Mouse (Mus musculus) neutrophil, adult 5-6 weeks (primary cell): ENCODE results near the gene Pym1. TPM values are rescaled to one million over a fixed set of nuclear protein-coding genes. Genes with fewer than 3 reads are reported as not detected.
"Not testable (repeated sequence)": the region's sequence is repeated elsewhere in the genome, so short reads cannot be mapped to it uniquely, and the experiment has no call there.

Source experiments
- ATAC-seq: fragments of 151-379, 151-347 bp; 2 replicates; pipeline ENCODE4 v1.8.0; 2017; ENCODE audit warnings: mild to moderate bottlenecking, moderate TSS enrichment; ENCODE audit not compliant: insufficient number of reproducible peaks, poor library complexity, low FRiP score, severe bottlenecking; ENCODE audit errors: extremely low read depth
- total RNA-seq: library from RNA; stranded (forward); fragments of 200-1000 nt; gene quantifications from 2 replicates; pipeline ENCODE4 v1.2.3, GENCODE M21; 2017

Gene Pym1
- total RNA-seq = 56.3 and 57.8 TPM in 2 replicates

- peak; percentile 55 for ATAC-seq
Observed at GRCm38 (mm10) chr10:128747646-128748251, at the start of gene Pym1. TSS of gene Pym1 (plus strand) at chr10:128747889.

- ATAC-seq = no peak
Observed at GRCm38 (mm10) chr10:128699006-128699405, 48.7 kb upstream of the Pym1 start.

- no peak for ATAC-seq
Observed at GRCm38 (mm10) chr10:128699611-128700010, 48.1 kb upstream of the Pym1 start.

GRCm38 (mm10) chr10:128700712-128701111 lies 47.0 kb upstream of the Pym1 start:
- no peak for ATAC-seq

GRCm38 (mm10) chr10:128702328-128703007 lies 45.2 kb upstream of the Pym1 start:
- peak; percentile 36; the same call in 1 of the 2 replicates for ATAC-seq

GRCm38 (mm10) chr10:128703895-128704294 lies 43.8 kb upstream of the Pym1 start, which contains the start of gene Pmel:
TSS of gene Pmel (plus strand) at chr10:128704195.
- ATAC-seq = no peak

GRCm38 (mm10) chr10:128704491-128705316 lies 43.0 kb upstream of the Pym1 start, which contains the start of gene Cdk2:
TSS of gene Cdk2 (minus strand) at chr10:128705031.
- peak; percentile 83 for ATAC-seq

GRCm38 (mm10) chr10:128705317-128705693 lies 42.4 kb upstream of the Pym1 start:
- ATAC-seq = no peak

- not testable (repeated sequence) for ATAC-seq
Observed at GRCm38 (mm10) chr10:128711318-128711717, 36.4 kb upstream of the Pym1 start.

GRCm38 (mm10) chr10:128715559-128716537 lies 31.8 kb upstream of the Pym1 start:
- ATAC-seq = peak; percentile 91

GRCm38 (mm10) chr10:128725466-128725865 lies 22.2 kb upstream of the Pym1 start:
- ATAC-seq = not testable (repeated sequence)

- ATAC-seq = no peak
Observed at GRCm38 (mm10) chr10:128728059-128728458, 19.6 kb upstream of the Pym1 start.

GRCm38 (mm10) chr10:128731002-128731433 lies 16.7 kb upstream of the Pym1 start:
- ATAC-seq = peak; percentile 86

GRCm38 (mm10) chr10:128731992-128732391 lies 15.7 kb upstream of the Pym1 start:
- no peak for ATAC-seq

- ATAC-seq = no peak
Observed at GRCm38 (mm10) chr10:128737435-128737834, 10.3 kb upstream of the Pym1 start.

GRCm38 (mm10) chr10:128740296-128740695 lies 7.4 kb upstream of the Pym1 start:
- no peak for ATAC-seq

GRCm38 (mm10) chr10:128742616-128743015 lies 5.1 kb upstream of the Pym1 start:
- ATAC-seq = no peak

GRCm38 (mm10) chr10:128743235-128743634 lies 4.5 kb upstream of the Pym1 start:
- ATAC-seq = no peak
